Mouse (Mus musculus) forebrain, postnatal 0 days (tissue): Measurements from ENCODE around the gene Sclt1. TPM values are rescaled to one million over a fixed set of nuclear protein-coding genes. Genes with fewer than 3 reads are reported as not detected.

Experiments
- ATAC-seq: fragments of 200-750 bp; cut with Nextera tagmentation; 2 replicates; pipeline ENCODE4 v1.8.0; 2017; ENCODE audit warnings: mild to moderate bottlenecking, moderate library complexity
- DNase-seq: peaks from one replicate; pipeline ENCODE4 v3.0.0-alpha.2; 2015
- H3K27ac ChIP-seq: fragments of 300-500 bp; sonication (generic); 2 replicates; pipeline ENCODE4 v1.5.1; 2014; ENCODE audit warnings: low read depth, mild to moderate bottlenecking, antibody characterized with exemption, low read length, moderate library complexity, mixed read lengths
- H3K27me3 ChIP-seq: fragments of 300-500 bp; sonication (generic); 2 replicates; pipeline ENCODE4 v1.6.1; 2014; ENCODE audit warnings: mild to moderate bottlenecking, low read length, mixed read lengths; ENCODE audit not compliant: insufficient read depth
- H3K36me3 ChIP-seq: fragments of 300-500 bp; sonication (generic); 2 replicates; pipeline ENCODE4 v1.6.1; 2014; ENCODE audit warnings: mild to moderate bottlenecking, moderate library complexity; ENCODE audit not compliant: insufficient read depth
- H3K4me1 ChIP-seq: fragments of 300-500 bp; sonication (generic); 2 replicates; pipeline ENCODE4 v1.6.1; 2014; ENCODE audit warnings: antibody characterized with exemption; ENCODE audit not compliant: insufficient read depth
- H3K4me2 ChIP-seq: fragments of 300-500 bp; sonication (generic); 2 replicates; pipeline ENCODE4 v1.6.1; 2014; ENCODE audit warnings: low read depth, mild to moderate bottlenecking, moderate library complexity
- H3K4me3 ChIP-seq: fragments of 300-500 bp; sonication (generic); 2 replicates; pipeline ENCODE4 v1.5.1; 2014; ENCODE audit warnings: low read depth, low read length, mixed read lengths
- H3K9ac ChIP-seq: fragments of 300-500 bp; sonication (generic); 2 replicates; pipeline ENCODE4 v1.6.1; 2014; ENCODE audit warnings: mild to moderate bottlenecking
- H3K9me3 ChIP-seq: fragments of 300-500 bp; sonication (generic); 2 replicates; pipeline ENCODE4 v1.6.1; 2016; ENCODE audit warnings: low read length
- CTCF ChIP-seq: sonication (generic); IDR thresholded peaks from 2 replicates; pipeline ENCODE4 v1.5.1; 2016; ENCODE audit warnings: antibody characterized with exemption, control low read depth, low read depth
- WGBS: fragments of 180-500 bp; shearing (Covaris S2); extraction: QIAGEN DNeasy Blood & Tissue Kit; methylation state at CpG from one replicate; pipeline ENCODE4 v1.1.7; 2014; 5-methylcytosine and 5-hydroxymethylcytosine counted together
- polyA plus RNA-seq: library from polyadenylated mRNA; unstranded; fragments of >200 nt; fragmentation: Nextera tagmentation; extraction: Ambion mirVana; gene quantifications from 2 replicates; pipeline ENCODE4 v1.2.1, GENCODE M21; 2015
- total RNA-seq: library from RNA; depleted of rRNA; stranded (reverse); fragments of >200 nt; gene quantifications from 2 replicates; pipeline ENCODE4 v1.2.3, GENCODE M21; 2014

Sclt1 gene
- total and polyA plus RNA-seq, 2 experiments from 2014 or later, result 12.3 to 23.6 TPM

- 86% methylated on average over 8 of the region's 8 CpGs for WGBS
- H3K27me3 ChIP-seq, result no peaks in the 10 kb centered on the region
- no peaks in the 10 kb centered on the region for H3K9me3 ChIP-seq
- H3K4me2 ChIP-seq, result no peak overlapping the region
- ATAC-seq (no peak), DNase-seq (no peak)
- peaks cover 25% of the 10 kb centered on the region for H3K36me3 ChIP-seq
- no peak overlapping the region for H3K9ac ChIP-seq
- no peak overlapping the region for H3K27ac ChIP-seq
- no peak for TF ChIP-seq CTCF
- no peak overlapping the region for H3K4me3 ChIP-seq
- H3K4me1 ChIP-seq, result peaks cover 4% of the 10 kb centered on the region; the same call in 1 of the 2 replicates
Measured at GRCm38 (mm10) chr3:41588495-41588894, 153.8 kb downstream of the Sclt1 start.

GRCm38 (mm10) chr3:41587588-41587987 is 154.7 kb downstream of the Sclt1 start:
- no peak for DNase-seq
- 72% methylated on average over 6 of the region's 6 CpGs for WGBS
- peaks cover 20% of the 10 kb centered on the region for H3K36me3 ChIP-seq
- TF ChIP-seq CTCF, result no peak
- H3K4me3 ChIP-seq, result no peak overlapping the region
- peaks cover 4% of the 10 kb centered on the region for H3K4me1 ChIP-seq
- no peaks in the 10 kb centered on the region for H3K9me3 ChIP-seq
- no peak overlapping the region for H3K27ac ChIP-seq
- H3K27me3 ChIP-seq, result no peaks in the 10 kb centered on the region
- ATAC-seq, result no peak
- no peak overlapping the region for H3K4me2 ChIP-seq
- H3K9ac ChIP-seq, result no peak overlapping the region

- H3K27ac ChIP-seq, result no peak overlapping the region
Measured at GRCm38 (mm10) chr3:41586917-41587316, 155.4 kb downstream of the Sclt1 start.

GRCm38 (mm10) chr3:41586330-41586729 is 156.0 kb downstream of the Sclt1 start:
- no peak for TF ChIP-seq CTCF
- Histone ChIP-seq H3K4me1 (peaks cover 6% of the 10 kb centered on the region), H3K4me2 (no peak overlapping the region), H3K9me3 (no peaks in the 10 kb centered on the region), H3K4me3 (no peak overlapping the region), H3K36me3 (peaks cover 10% of the 10 kb centered on the region; the same call in 1 of the 2 replicates), H3K9ac (no peak overlapping the region), H3K27ac (no peak overlapping the region), H3K27me3 (no peaks in the 10 kb centered on the region)
- WGBS, result 62% methylated on average over 6 of the region's 6 CpGs
- DNase-seq (no peak), ATAC-seq (peak; percentile 20; the same call in 1 of the 2 replicates)

More at GRCm38 (mm10) chr3:41586917-41587316, 155.4 kb downstream of the Sclt1 start:
- H3K9me3 ChIP-seq, result no peaks in the 10 kb centered on the region
- no peak for TF ChIP-seq CTCF
- peaks cover 15% of the 10 kb centered on the region for H3K36me3 ChIP-seq
- 73% methylated on average over 7 of the region's 7 CpGs for WGBS
- DNase-seq, result no peak
- no peak overlapping the region for H3K4me2 ChIP-seq
- H3K4me3 ChIP-seq, result no peak overlapping the region
- no peak for ATAC-seq
- no peak overlapping the region for H3K9ac ChIP-seq
- no peaks in the 10 kb centered on the region for H3K27me3 ChIP-seq
- H3K4me1 ChIP-seq, result peaks cover 4% of the 10 kb centered on the region

GRCm38 (mm10) chr3:41585548-41585947 is 156.8 kb downstream of the Sclt1 start:
- Histone ChIP-seq H3K4me2 (no peak overlapping the region), H3K4me1 (peaks cover 14% of the 10 kb centered on the region), H3K9me3 (no peaks in the 10 kb centered on the region), H3K36me3 (peaks cover 10% of the 10 kb centered on the region; the same call in 1 of the 2 replicates), H3K4me3 (no peak overlapping the region), H3K27me3 (no peaks in the 10 kb centered on the region), H3K27ac (no peak overlapping the region), H3K9ac (no peak overlapping the region)
- no peak for TF ChIP-seq CTCF
- WGBS, result 80% methylated on average over 5 of the region's 5 CpGs
- DNase-seq, result no peak
- no peak for ATAC-seq

- H3K4me1 ChIP-seq, result peaks cover 13% of the 10 kb centered on the region
- no peak for TF ChIP-seq CTCF
- H3K9me3 ChIP-seq, result no peaks in the 10 kb centered on the region
- H3K4me2 ChIP-seq, result no peak overlapping the region
- DNase-seq, result no peak
- no peaks in the 10 kb centered on the region for H3K27me3 ChIP-seq
- H3K9ac ChIP-seq, result no peak overlapping the region
- no peak for ATAC-seq
- H3K36me3 ChIP-seq, result no peaks in the 10 kb centered on the region
- WGBS, result 37% methylated on average over 4 of the region's 4 CpGs
- no peak overlapping the region for H3K27ac ChIP-seq
- H3K4me3 ChIP-seq, result no peak overlapping the region
Measured at GRCm38 (mm10) chr3:41583621-41584020, 158.7 kb downstream of the Sclt1 start.

GRCm38 (mm10) chr3:41583092-41583491 is 159.2 kb downstream of the Sclt1 start:
- no peak for TF ChIP-seq CTCF
- H3K27ac ChIP-seq, result no peak overlapping the region
- H3K9me3 ChIP-seq, result no peaks in the 10 kb centered on the region
- H3K4me3 ChIP-seq, result no peak overlapping the region
- ATAC-seq (no peak), DNase-seq (no peak)
- WGBS, result 86% methylated on average over 14 of the region's 14 CpGs
- H3K4me1 ChIP-seq, result peaks cover 13% of the 10 kb centered on the region
- H3K27me3 ChIP-seq, result no peaks in the 10 kb centered on the region
- H3K36me3 ChIP-seq, result no peaks in the 10 kb centered on the region
- H3K9ac ChIP-seq, result no peak overlapping the region
- no peak overlapping the region for H3K4me2 ChIP-seq

GRCm38 (mm10) chr3:41582256-41582655 is 160.1 kb downstream of the Sclt1 start:
- H3K27ac ChIP-seq, result no peak overlapping the region
- H3K4me1 ChIP-seq, result peaks cover 13% of the 10 kb centered on the region
- H3K4me3 ChIP-seq, result no peak overlapping the region
- no peak overlapping the region for H3K4me2 ChIP-seq
- DNase-seq, result no peak
- 83% methylated on average over 7 of the region's 7 CpGs for WGBS
- no peaks in the 10 kb centered on the region for H3K9me3 ChIP-seq
- no peaks in the 10 kb centered on the region for H3K36me3 ChIP-seq
- H3K9ac ChIP-seq, result no peak overlapping the region
- no peak for ATAC-seq
- no peak for TF ChIP-seq CTCF
- H3K27me3 ChIP-seq, result no peaks in the 10 kb centered on the region
